Mouse (Mus musculus): ENCODE measurements around the gene Tnnt2.

Gene Tnnt2

GRCm38 (mm10) chr1:135855344-135855687 is 19.2 kb downstream of the Tnnt2 start:
- no peak for DNase-seq (ENCODE audit: low spot score)

GRCm38 (mm10) chr1:135856070-135856469 is 19.9 kb downstream of the Tnnt2 start:
- DNase-seq (ENCODE audit: low spot score) = no peak

- DNase-seq (ENCODE audit: low spot score) = no peak
Measured at GRCm38 (mm10) chr1:135857137-135857775, 21.1 kb downstream of the Tnnt2 start.

- DNase-seq (ENCODE audit: low spot score) = no peak
Measured at GRCm38 (mm10) chr1:135858533-135858932, 22.4 kb downstream of the Tnnt2 start.

- no peak for DNase-seq (ENCODE audit: low spot score)
Measured at GRCm38 (mm10) chr1:135861091-135861490, 24.9 kb downstream of the Tnnt2 start.

- no peak for DNase-seq (ENCODE audit: low spot score)
Measured at GRCm38 (mm10) chr1:135861980-135862552, 25.9 kb downstream of the Tnnt2 start.

- DNase-seq (ENCODE audit: low spot score) = no peak
Measured at GRCm38 (mm10) chr1:135862561-135862960, 26.4 kb downstream of the Tnnt2 start.

- no peak for DNase-seq (ENCODE audit: low spot score)
Measured at GRCm38 (mm10) chr1:135863786-135864335, 27.7 kb downstream of the Tnnt2 start.

GRCm38 (mm10) chr1:135864830-135865229 is 28.7 kb downstream of the Tnnt2 start:
- DNase-seq (ENCODE audit: low spot score) = no peak

- peak; percentile 91 for DNase-seq (ENCODE audit: low spot score)
Measured at GRCm38 (mm10) chr1:135865518-135866194, 29.5 kb downstream of the Tnnt2 start.

- no peak for DNase-seq (ENCODE audit: low spot score)
Measured at GRCm38 (mm10) chr1:135868570-135868969, 32.4 kb downstream of the Tnnt2 start.

GRCm38 (mm10) chr1:135872991-135873390 is 36.8 kb downstream of the Tnnt2 start:
- no peak for DNase-seq (ENCODE audit: low spot score)

- no peak for DNase-seq (ENCODE audit: low spot score)
Measured at GRCm38 (mm10) chr1:135877248-135877647, 41.1 kb downstream of the Tnnt2 start.

GRCm38 (mm10) chr1:135882385-135883109 is 46.4 kb downstream of the Tnnt2 start:
- peak; percentile 37 for DNase-seq (ENCODE audit: low spot score)

GRCm38 (mm10) chr1:135889461-135890185 is 53.5 kb downstream of the Tnnt2 start:
- no peak for DNase-seq (ENCODE audit: low spot score)

- no peak for DNase-seq (ENCODE audit: low spot score)
Measured at GRCm38 (mm10) chr1:135891424-135892216, 55.5 kb downstream of the Tnnt2 start.

- no peak for DNase-seq (ENCODE audit: low spot score)
Measured at GRCm38 (mm10) chr1:135892233-135892632, 56.1 kb downstream of the Tnnt2 start.

- DNase-seq (ENCODE audit: low spot score) = no peak
Measured at GRCm38 (mm10) chr1:135892764-135893163, 56.6 kb downstream of the Tnnt2 start.

- no peak for DNase-seq (ENCODE audit: low spot score)
Measured at GRCm38 (mm10) chr1:135893377-135893776, 57.2 kb downstream of the Tnnt2 start.

GRCm38 (mm10) chr1:135895367-135895766 is 59.2 kb downstream of the Tnnt2 start:
- DNase-seq (ENCODE audit: low spot score) = peak; percentile 28

- no peak for DNase-seq (ENCODE audit: low spot score)
Measured at GRCm38 (mm10) chr1:135899295-135899694, 63.1 kb downstream of the Tnnt2 start.
